Mouse (Mus musculus) liver, embryonic 11.5 days (tissue): Measurements from ENCODE around the gene Ccdc105. TPM values are rescaled to one million over a fixed set of nuclear protein-coding genes. Genes with fewer than 3 reads are reported as not detected.

ENCODE experiments used
- ATAC-seq: fragments of 200-750 bp; cut with Nextera tagmentation; replicated peaks from 2 replicates; pipeline ENCODE4 v1.8.0; 2017; ENCODE audit warnings: moderate number of reproducible peaks, mild to moderate bottlenecking, moderate TSS enrichment, moderate library complexity; ENCODE audit not compliant: low FRiP score
- DNase-seq: peaks from one replicate; pipeline ENCODE4 v3.0.0-alpha.2; 2017; ENCODE audit warnings: low spot score
- H3K27ac ChIP-seq: fragments of 300-500 bp; sonication (generic); 2 replicates; pipeline ENCODE4 v1.5.1; 2014; ENCODE audit warnings: mild to moderate bottlenecking, low read depth, low read length, control low read depth
- H3K27me3 ChIP-seq: fragments of 300-500 bp; sonication (generic); replicated peaks from 2 replicates; pipeline ENCODE4 v1.6.1; 2014; ENCODE audit warnings: low read length, mixed read lengths; ENCODE audit not compliant: control insufficient read depth, insufficient read depth
- H3K36me3 ChIP-seq: fragments of 300-500 bp; sonication (generic); 2 replicates; pipeline ENCODE4 v1.6.1; 2014; ENCODE audit warnings: mild to moderate bottlenecking, low read length, moderate library complexity, mixed read lengths; ENCODE audit not compliant: control insufficient read depth, insufficient read depth
- H3K4me1 ChIP-seq: fragments of 300-500 bp; sonication (generic); replicated peaks from 2 replicates; pipeline ENCODE4 v1.6.1; 2014; ENCODE audit warnings: low read length, mixed read lengths; ENCODE audit not compliant: control insufficient read depth, insufficient read depth
- H3K4me2 ChIP-seq: fragments of 300-500 bp; sonication (generic); 2 replicates; pipeline ENCODE4 v1.6.1; 2014; ENCODE audit warnings: mild to moderate bottlenecking, control low read depth, moderate library complexity
- H3K4me3 ChIP-seq: fragments of 300-500 bp; sonication (generic); 2 replicates; pipeline ENCODE4 v1.5.1; 2014; ENCODE audit warnings: low read depth, low read length, control low read depth
- H3K9ac ChIP-seq: fragments of 300-500 bp; sonication (generic); 2 replicates; pipeline ENCODE4 v1.6.1; 2014; ENCODE audit warnings: low read depth, low read length, control low read depth
- H3K9me3 ChIP-seq: fragments of 300-500 bp; sonication (generic); 2 replicates; pipeline ENCODE4 v1.6.1; 2016; ENCODE audit warnings: low read length, inconsistent platforms, mixed read lengths; ENCODE audit not compliant: control insufficient read depth
- WGBS: fragments of 180-500 bp; shearing (Covaris S2); extraction: QIAGEN DNeasy Blood & Tissue Kit; methylation state at CpG from one replicate; pipeline ENCODE4 v1.1.7; 2014; 5-methylcytosine and 5-hydroxymethylcytosine counted together
- polyA plus RNA-seq: library from polyadenylated mRNA; unstranded; fragments of >200 nt; fragmentation: Nextera tagmentation; extraction: Ambion mirVana; gene quantifications from 2 replicates; pipeline ENCODE4 v1.2.1, GENCODE M21; 2014

Ccdc105 gene
- polyA plus RNA-seq, 1 experiment from 2014 or later, result not detected

- H3K9ac ChIP-seq, result no peak overlapping the region
- DNase-seq, result no peak
- no peak for ATAC-seq
- H3K4me3 ChIP-seq, result no peak overlapping the region
- no peaks in the 10 kb centered on the region for H3K4me1 ChIP-seq
- H3K4me2 ChIP-seq, result no peak overlapping the region
- H3K27ac ChIP-seq, result no peak overlapping the region
- H3K27me3 ChIP-seq, result no peaks in the 10 kb centered on the region
- H3K9me3 ChIP-seq, result no peaks in the 10 kb centered on the region
- 59% methylated on average over 3 of the region's 3 CpGs for WGBS
- H3K36me3 ChIP-seq, result no peaks in the 10 kb centered on the region
These were observed 25.8 kb downstream of the Ccdc105 start for GRCm38 (mm10) chr10:78727035-78727434.

GRCm38 (mm10) chr10:78723416-78723815, 29.4 kb downstream of the Ccdc105 start:
- H3K4me3 ChIP-seq, result no peak overlapping the region
- H3K4me1 ChIP-seq, result no peaks in the 10 kb centered on the region
- DNase-seq, result no peak
- no peaks in the 10 kb centered on the region for H3K27me3 ChIP-seq
- WGBS, result 37% methylated on average over 2 of the region's 2 CpGs
- no peak overlapping the region for H3K9ac ChIP-seq
- H3K36me3 ChIP-seq, result no peaks in the 10 kb centered on the region
- no peaks in the 10 kb centered on the region for H3K9me3 ChIP-seq
- no peak overlapping the region for H3K4me2 ChIP-seq
- ATAC-seq, result no peak
- H3K27ac ChIP-seq, result no peak overlapping the region

GRCm38 (mm10) chr10:78722654-78723053, 30.2 kb downstream of the Ccdc105 start:
- 70% methylated on average over 2 of the region's 2 CpGs for WGBS
- Histone ChIP-seq H3K36me3 (no peaks in the 10 kb centered on the region), H3K4me2 (no peak overlapping the region), H3K9ac (no peak overlapping the region), H3K4me1 (no peaks in the 10 kb centered on the region), H3K4me3 (no peak overlapping the region), H3K27me3 (no peaks in the 10 kb centered on the region), H3K9me3 (no peaks in the 10 kb centered on the region), H3K27ac (no peak overlapping the region)
- no peak for ATAC-seq
- no peak for DNase-seq

- Histone ChIP-seq H3K9me3 (no peaks in the 10 kb centered on the region), H3K9ac (no peak overlapping the region), H3K4me3 (no peak overlapping the region), H3K4me1 (no peaks in the 10 kb centered on the region), H3K27me3 (no peaks in the 10 kb centered on the region), H3K36me3 (no peaks in the 10 kb centered on the region), H3K27ac (no peak overlapping the region), H3K4me2 (no peak overlapping the region)
- no peak for DNase-seq
- 77% methylated on average over 5 of the region's 5 CpGs for WGBS
- no peak for ATAC-seq
These were observed 30.8 kb downstream of the Ccdc105 start for GRCm38 (mm10) chr10:78722036-78722435.

- ATAC-seq, result no peak
- no peaks in the 10 kb centered on the region for H3K36me3 ChIP-seq
- H3K4me1 ChIP-seq, result no peaks in the 10 kb centered on the region
- no peak within 1 kb of the TSS for H3K4me3 ChIP-seq
- WGBS, result 52% methylated on average over 11 of the region's 11 CpGs
- H3K4me2 ChIP-seq, result no peak within 1 kb of the TSS
- no peak within 1 kb of the TSS for H3K27ac ChIP-seq
- H3K27me3 ChIP-seq, result no peaks in the 10 kb centered on the region
- H3K9ac ChIP-seq, result no peak within 1 kb of the TSS
- H3K9me3 ChIP-seq, result no peaks in the 10 kb centered on the region
- no peak for DNase-seq
These were observed 34.8 kb downstream of the Ccdc105 start, which contains the start of gene Casp14 for GRCm38 (mm10) chr10:78718056-78718455. Gene Casp14 (minus strand): TSS chr10:78718294.

- Histone ChIP-seq H3K4me1 (no peaks in the 10 kb centered on the region), H3K27me3 (no peaks in the 10 kb centered on the region), H3K36me3 (no peaks in the 10 kb centered on the region), H3K4me2 (no peak overlapping the region), H3K9ac (no peak overlapping the region), H3K27ac (no peak overlapping the region), H3K9me3 (no peaks in the 10 kb centered on the region), H3K4me3 (no peak overlapping the region)
- ATAC-seq, result no peak
- no peak for DNase-seq
These were observed 36.6 kb downstream of the Ccdc105 start for GRCm38 (mm10) chr10:78716231-78716630.

GRCm38 (mm10) chr10:78715156-78715555, 37.7 kb downstream of the Ccdc105 start:
- ATAC-seq, result no peak
- WGBS, result 96% methylated on average over 7 of the region's 7 CpGs
- Histone ChIP-seq H3K27ac (no peak overlapping the region), H3K4me1 (no peaks in the 10 kb centered on the region), H3K27me3 (no peaks in the 10 kb centered on the region), H3K9me3 (no peaks in the 10 kb centered on the region), H3K4me2 (no peak overlapping the region), H3K9ac (no peak overlapping the region), H3K4me3 (no peak overlapping the region), H3K36me3 (no peaks in the 10 kb centered on the region)
- DNase-seq, result no peak

- Histone ChIP-seq H3K4me1 (no peaks in the 10 kb centered on the region), H3K9me3 (no peaks in the 10 kb centered on the region), H3K4me2 (no peak overlapping the region), H3K9ac (no peak overlapping the region), H3K4me3 (no peak overlapping the region), H3K27me3 (no peaks in the 10 kb centered on the region), H3K36me3 (no peaks in the 10 kb centered on the region), H3K27ac (no peak overlapping the region)
- 58% methylated on average over 6 of the region's 6 CpGs for WGBS
- DNase-seq (no peak), ATAC-seq (no peak)
These were observed 38.7 kb downstream of the Ccdc105 start for GRCm38 (mm10) chr10:78714129-78714528.

GRCm38 (mm10) chr10:78710706-78711105, 42.2 kb downstream of the Ccdc105 start:
- H3K27ac ChIP-seq, result no peak overlapping the region
- no peaks in the 10 kb centered on the region for H3K9me3 ChIP-seq
- no peak overlapping the region for H3K4me2 ChIP-seq
- H3K27me3 ChIP-seq, result no peaks in the 10 kb centered on the region
- ATAC-seq (no peak), DNase-seq (no peak)
- no peak overlapping the region for H3K4me3 ChIP-seq
- H3K4me1 ChIP-seq, result no peaks in the 10 kb centered on the region
- H3K9ac ChIP-seq, result no peak overlapping the region
- H3K36me3 ChIP-seq, result no peaks in the 10 kb centered on the region
